Mouse (Mus musculus) limb, embryonic 14.5 days (tissue): ENCODE data around the gene Gtsf1. TPM values are rescaled to one million over a fixed set of nuclear protein-coding genes. Genes with fewer than 3 reads are reported as not detected.
A peak's percentile ranks its signal among the peaks of the same experiment; 100 is the strongest.

ENCODE experiments used
- ATAC-seq: fragments of 200-750 bp; cut with Nextera tagmentation; 2 replicates; pipeline ENCODE4 v1.8.0; 2017; ENCODE audit warnings: low read depth, moderate number of reproducible peaks, moderate TSS enrichment; ENCODE audit not compliant: low FRiP score
- DNase-seq: peaks from one replicate; pipeline ENCODE4 v3.0.0-alpha.2; 2015; ENCODE audit warnings: low spot score
- H3K27ac ChIP-seq: fragments of 300-500 bp; sonication (generic); replicated peaks from 2 replicates; pipeline ENCODE4 v1.5.1; 2014; ENCODE audit warnings: low read depth, mild to moderate bottlenecking, low read length, moderate library complexity, mixed read lengths
- H3K27me3 ChIP-seq: fragments of 300-500 bp; sonication (generic); 2 replicates; pipeline ENCODE4 v1.6.1; 2014; ENCODE audit warnings: low read length, mixed read lengths; ENCODE audit not compliant: control insufficient read depth, insufficient read depth
- H3K36me3 ChIP-seq: fragments of 300-500 bp; sonication (generic); 2 replicates; pipeline ENCODE4 v1.6.1; 2014; ENCODE audit warnings: mild to moderate bottlenecking, low read length, moderate library complexity, mixed read lengths; ENCODE audit not compliant: control insufficient read depth, insufficient read depth
- H3K4me1 ChIP-seq: fragments of 300-500 bp; sonication (generic); 2 replicates; pipeline ENCODE4 v1.6.1; 2014; ENCODE audit warnings: antibody characterized with exemption, low read length, mixed read lengths; ENCODE audit not compliant: control insufficient read depth, insufficient read depth
- H3K4me2 ChIP-seq: fragments of 300-500 bp; sonication (generic); replicated peaks from 2 replicates; pipeline ENCODE4 v1.6.1; 2014; ENCODE audit warnings: low read depth, mild to moderate bottlenecking, low read length, moderate library complexity; ENCODE audit not compliant: severe bottlenecking
- H3K4me3 ChIP-seq: fragments of 300-500 bp; sonication (generic); replicated peaks from 2 replicates; pipeline ENCODE4 v1.5.1; 2014; ENCODE audit warnings: low read length
- H3K9ac ChIP-seq: fragments of 300-500 bp; sonication (generic); 2 replicates; pipeline ENCODE4 v1.6.1; 2014; ENCODE audit warnings: mild to moderate bottlenecking, low read depth, low read length, moderate library complexity; ENCODE audit not compliant: severe bottlenecking
- H3K9me3 ChIP-seq: fragments of 300-500 bp; sonication (generic); 2 replicates; pipeline ENCODE4 v1.6.1; 2016; ENCODE audit warnings: low read length; ENCODE audit not compliant: control insufficient read depth
- POLR2A ChIP-seq: fragments of 200-500 bp; IDR thresholded peaks from 2 replicates; pipeline ENCODE4 v1.8.0; 2012; ENCODE audit warnings: inconsistent platforms, mild to moderate bottlenecking, moderate library complexity, borderline replicate concordance; ENCODE audit not compliant: insufficient read depth, insufficient read length; ENCODE audit errors: extremely low read depth
- WGBS: fragments of 180-500 bp; shearing (Covaris S2); extraction: QIAGEN DNeasy Blood & Tissue Kit; methylation state at CpG from one replicate; pipeline ENCODE4 v1.1.7; 2014; 5-methylcytosine and 5-hydroxymethylcytosine counted together
- polyA plus RNA-seq, 2 experiments: library from polyadenylated mRNA; depleted of rRNA in 1 of 2; stranded (reverse) in 1 of 2; unstranded in 1 of 2; fragments of >200 nt; fragmentation: Nextera tagmentation in 1 of 2; extraction: Ambion mirVana in 1 of 2; gene quantifications; 2 replicates each; pipeline versions ENCODE4 v1.2.1 to v1.2.3; 2012 to 2014

Gene Gtsf1
- polyA plus RNA-seq, 2 experiments, result 0.10 TPM; not detected in 1

DNA sequence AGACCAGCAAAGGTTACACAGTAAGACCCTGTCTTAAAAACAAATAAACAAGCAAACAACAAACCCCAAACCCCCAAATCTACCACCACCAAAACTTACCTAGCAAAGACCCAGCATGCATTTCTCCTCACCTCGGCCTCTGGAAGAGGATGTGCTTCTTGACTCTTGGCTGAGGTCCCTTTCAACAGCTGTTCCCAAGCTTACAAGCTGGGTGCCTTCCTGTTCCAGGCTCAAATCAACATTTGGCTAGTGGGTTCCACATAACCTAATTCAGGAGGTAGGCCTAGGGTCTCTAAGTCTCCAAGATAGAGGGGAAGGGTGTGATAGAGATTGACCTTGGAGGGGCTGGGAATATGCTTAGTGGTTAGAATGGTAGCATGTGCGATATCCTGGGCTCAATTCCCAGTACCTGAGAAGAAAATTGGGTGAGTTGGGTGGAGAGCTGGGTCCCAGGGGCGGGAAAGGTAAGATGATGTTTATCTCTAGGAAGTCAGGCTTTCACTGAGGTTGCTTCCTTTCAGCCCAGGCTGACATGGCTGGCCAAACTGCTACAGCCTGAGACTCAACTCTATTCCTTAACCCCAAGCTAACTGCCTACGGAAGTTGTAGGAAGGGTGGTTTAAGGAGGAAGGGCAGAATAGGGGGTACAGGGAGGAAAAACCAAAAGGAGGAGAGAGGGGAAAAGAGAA lies 55.0 kb downstream of the Gtsf1 start:
- no peak overlapping the region for H3K9ac ChIP-seq
- ATAC-seq, result no peak
- H3K27me3 ChIP-seq, result no peaks in the 10 kb centered on the region
- H3K4me1 ChIP-seq, result peaks cover 32% of the 10 kb centered on the region
- no peaks in the 10 kb centered on the region for H3K9me3 ChIP-seq
- H3K4me2 ChIP-seq, result no peak overlapping the region
- no peak for DNase-seq
- H3K4me3 ChIP-seq, result no peak overlapping the region
- no peak for TF ChIP-seq POLR2A
- no peaks in the 10 kb centered on the region for H3K36me3 ChIP-seq
- 82% methylated on average over 4 of the region's 4 CpGs for WGBS
- no peak overlapping the region for H3K27ac ChIP-seq

- TF ChIP-seq POLR2A, result no peak
- no peak for ATAC-seq
- DNase-seq, result no peak
Observed at GRCm38 (mm10) chr15:103372461-103372860, 57.8 kb downstream of the Gtsf1 start.

DNA sequence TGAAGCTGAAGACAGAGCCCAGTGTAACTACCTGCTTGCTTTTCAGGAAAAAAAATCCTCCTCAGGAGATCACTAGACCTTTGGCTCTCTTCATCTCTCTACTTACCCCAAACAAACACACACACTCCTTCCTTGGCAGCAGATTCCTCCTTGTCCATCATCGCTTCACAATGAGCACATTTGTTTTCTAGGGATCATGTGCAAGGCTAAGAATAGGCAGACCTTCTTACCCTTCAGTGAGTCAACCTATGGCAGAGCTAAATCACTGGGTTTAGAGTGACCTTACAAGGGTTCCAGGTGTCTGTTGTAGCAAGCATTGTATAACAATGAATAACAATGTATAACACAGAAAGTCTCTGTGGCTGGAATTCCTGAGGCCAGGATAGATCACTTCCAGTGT lies 58.5 kb downstream of the Gtsf1 start:
- peaks cover 26% of the 10 kb centered on the region for H3K4me1 ChIP-seq
- no peak for ATAC-seq
- WGBS, result 81% methylated on average over 1 of the region's 1 CpGs
- no peaks in the 10 kb centered on the region for H3K36me3 ChIP-seq
- H3K4me2 ChIP-seq, result no peak overlapping the region
- no peaks in the 10 kb centered on the region for H3K27me3 ChIP-seq
- TF ChIP-seq POLR2A, result no peak
- no peaks in the 10 kb centered on the region for H3K9me3 ChIP-seq
- no peak for DNase-seq
- H3K27ac ChIP-seq, result peak overlapping the region; percentile 21; the same call in 1 of the 2 replicates
- H3K9ac ChIP-seq, result no peak overlapping the region
- no peak overlapping the region for H3K4me3 ChIP-seq

More at GRCm38 (mm10) chr15:103372461-103372860, 57.8 kb downstream of the Gtsf1 start:
- no peak overlapping the region for H3K4me3 ChIP-seq
- H3K4me2 ChIP-seq, result no peak overlapping the region
- H3K9me3 ChIP-seq, result no peaks in the 10 kb centered on the region
- H3K27me3 ChIP-seq, result no peaks in the 10 kb centered on the region
- no peaks in the 10 kb centered on the region for H3K36me3 ChIP-seq
- H3K27ac ChIP-seq, result no peak overlapping the region
- no peak overlapping the region for H3K9ac ChIP-seq
- peaks cover 23% of the 10 kb centered on the region for H3K4me1 ChIP-seq

DNA sequence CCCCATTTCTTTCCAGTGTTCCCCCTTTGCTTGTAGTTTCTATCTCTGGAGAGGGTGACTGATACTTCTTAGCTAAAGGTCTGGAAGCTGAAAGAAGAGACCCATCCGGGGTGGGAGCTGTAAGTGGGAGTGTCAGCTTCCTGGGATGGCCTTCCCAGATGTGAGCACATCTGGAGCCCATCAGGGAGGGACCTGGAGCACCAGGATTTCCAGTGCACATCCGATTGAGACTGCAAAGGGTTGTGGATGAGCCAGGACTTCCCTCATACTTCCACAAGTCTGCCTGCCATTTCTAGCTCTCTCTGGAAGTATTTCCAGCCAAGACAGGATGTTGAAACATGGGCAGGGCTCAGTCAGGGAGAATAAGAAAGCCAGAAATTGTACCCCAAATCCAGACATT lies 59.1 kb downstream of the Gtsf1 start:
- H3K36me3 ChIP-seq, result no peaks in the 10 kb centered on the region
- H3K4me3 ChIP-seq, result no peak overlapping the region
- 10% methylated on average over 2 of the region's 2 CpGs for WGBS
- ATAC-seq (peak; percentile 34; the same call in 1 of the 2 replicates), DNase-seq (peak; percentile 63)
- H3K4me1 ChIP-seq, result peaks cover 23% of the 10 kb centered on the region
- H3K9ac ChIP-seq, result no peak overlapping the region
- H3K27me3 ChIP-seq, result no peaks in the 10 kb centered on the region
- no peak overlapping the region for H3K4me2 ChIP-seq
- H3K9me3 ChIP-seq, result no peaks in the 10 kb centered on the region
- H3K27ac ChIP-seq, result peak overlapping the region; percentile 21; the same call in 1 of the 2 replicates
- TF ChIP-seq POLR2A, result no peak

DNA sequence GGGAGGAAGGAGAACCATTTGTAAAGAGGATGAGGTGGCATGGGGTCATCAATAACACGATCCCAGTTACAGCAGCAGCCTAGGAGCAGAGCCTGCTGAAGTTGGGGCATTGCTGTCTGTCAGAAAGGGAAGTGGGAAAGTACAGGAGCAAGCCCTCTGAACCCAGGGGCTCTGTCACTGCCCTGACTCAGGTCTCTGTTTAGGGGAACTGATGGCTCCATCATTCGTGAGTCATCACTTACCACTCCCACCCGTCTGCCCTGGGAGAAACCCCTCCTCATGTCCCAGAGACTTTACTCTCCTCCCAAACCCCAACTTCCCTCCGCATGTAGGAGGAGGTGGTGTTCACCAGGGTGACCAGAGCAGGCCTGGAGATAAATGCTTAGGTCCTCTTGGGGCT lies 59.8 kb downstream of the Gtsf1 start:
- H3K9me3 ChIP-seq, result no peaks in the 10 kb centered on the region
- no peak overlapping the region for H3K4me3 ChIP-seq
- H3K36me3 ChIP-seq, result no peaks in the 10 kb centered on the region
- H3K27me3 ChIP-seq, result no peaks in the 10 kb centered on the region
- no peak overlapping the region for H3K9ac ChIP-seq
- WGBS, result 37% methylated on average over 4 of the region's 4 CpGs
- no peak overlapping the region for H3K27ac ChIP-seq
- peaks cover 23% of the 10 kb centered on the region for H3K4me1 ChIP-seq
- H3K4me2 ChIP-seq, result no peak overlapping the region
- TF ChIP-seq POLR2A, result no peak
- ATAC-seq, result no peak
- DNase-seq, result no peak
